Comparison of ENCODE assay signal across 20 mouse cellular contexts in the genomic region with DNA sequence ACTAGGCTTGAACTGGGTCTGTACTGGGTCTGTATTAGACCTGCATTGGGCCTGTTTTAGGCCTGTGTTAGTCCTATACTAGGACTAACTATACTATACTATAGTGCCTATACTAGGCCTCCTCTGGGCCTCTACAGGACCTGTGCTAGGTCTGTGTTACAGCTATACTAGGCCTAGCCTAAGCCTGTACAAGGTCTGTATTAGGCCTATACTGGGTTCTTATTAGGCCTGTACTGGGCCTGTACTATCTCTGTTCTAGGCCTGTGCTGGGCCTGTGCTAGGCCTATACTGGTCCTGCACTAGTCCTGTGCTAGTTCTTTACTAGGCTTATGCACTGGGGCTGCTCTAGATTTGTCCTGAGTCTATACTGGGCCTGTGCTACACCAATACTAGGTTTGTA.
DNase-seq lines count a peak whose midpoint lies in the region; ATAC-seq and TF ChIP-seq lines count a peak whose summit lies in the region.
"Had no signal": no experiment of that assay in that cellular context is flagged by ENCODE, and none has a peak within 500 bp of the region (broad histone marks: within the 10 kb centered on the region; RNA-seq: fewer than 3 reads in every experiment).

No protein-coding gene starts in this region.

- 0 out of 2 replicates have a peak, but pooled peaks have one; percentile 35 for ATAC-seq in heart, embryonic 11.5 days (replicated peaks; ENCODE audit: insufficient number of reproducible peaks, low FRiP score, low TSS enrichment)
- ATAC-seq in liver, embryonic 11.5 days (replicated peaks; ENCODE audit: low FRiP score), result 0 out of 2 replicates have a peak, but pooled peaks have one; percentile 20
- no peak for ATAC-seq in liver, postnatal 0 days
- 0 out of 2 replicates have a peak, but pooled peaks have one; percentile 33 for ATAC-seq in stomach, embryonic 14.5 days (ENCODE audit: insufficient number of reproducible peaks, insufficient read depth, low FRiP score, low read depth)
- ATAC-seq in stomach, postnatal 0 days (ENCODE audit: low FRiP score, low TSS enrichment), result no peak
- ATAC-seq: intestine, postnatal 0 days had no signal

- H3K36me3 ChIP-seq in heart, embryonic 11.5 days (ENCODE audit: control insufficient read depth, insufficient read depth, low read length), result no peaks in the 10 kb centered on the region
- no peaks in the 10 kb centered on the region for H3K36me3 ChIP-seq in heart, adult 2 months (ENCODE audit: control insufficient read depth, insufficient read depth, low read length)
- H3K36me3 ChIP-seq in liver, embryonic 11.5 days (ENCODE audit: control insufficient read depth, insufficient read depth, low read length), result no peaks in the 10 kb centered on the region
- H3K36me3 ChIP-seq in liver, postnatal 0 days (replicated peaks; ENCODE audit: insufficient read depth, low read length), result no peaks in the 10 kb centered on the region
- no peaks in the 10 kb centered on the region for H3K36me3 ChIP-seq in stomach, embryonic 14.5 days (ENCODE audit: control insufficient read depth, insufficient read depth, low read length)
- no peaks in the 10 kb centered on the region for H3K36me3 ChIP-seq in stomach, postnatal 0 days (ENCODE audit: control insufficient read depth, insufficient read depth, low read length)
- H3K36me3 ChIP-seq: hindbrain, embryonic 15.5 days; kidney, embryonic 15.5 days had no signal

- H3K9ac ChIP-seq in heart, embryonic 11.5 days (ENCODE audit: low read depth, low read length), result no peak overlapping the region
- no peak overlapping the region for H3K9ac ChIP-seq in heart, adult 2 months (ENCODE audit: low read depth, low read length)
- H3K9ac ChIP-seq in liver, embryonic 11.5 days (ENCODE audit: low read depth, low read length), result no peak overlapping the region
- H3K9ac ChIP-seq in liver, postnatal 0 days (replicated peaks), result no peak overlapping the region
- no peak overlapping the region for H3K9ac ChIP-seq in stomach, embryonic 14.5 days (replicated peaks; ENCODE audit: low read depth, low read length)
- H3K9ac ChIP-seq in stomach, postnatal 0 days (ENCODE audit: low read length), result no peak overlapping the region
- H3K9ac ChIP-seq: hindbrain, embryonic 15.5 days; kidney, embryonic 15.5 days; lung, embryonic 14.5 days had no signal

- no peaks in the 10 kb centered on the region for H3K9me3 ChIP-seq in heart, embryonic 11.5 days (replicated peaks; ENCODE audit: control insufficient read depth, low read length)
- H3K9me3 ChIP-seq in liver, embryonic 11.5 days (ENCODE audit: control insufficient read depth, low read length), result no peaks in the 10 kb centered on the region
- no peaks in the 10 kb centered on the region for H3K9me3 ChIP-seq in liver, postnatal 0 days (ENCODE audit: low read length)
- no peaks in the 10 kb centered on the region for H3K9me3 ChIP-seq in stomach, embryonic 14.5 days (ENCODE audit: control insufficient read depth, low read depth, low read length)
- H3K9me3 ChIP-seq in stomach, postnatal 0 days (ENCODE audit: control insufficient read depth, low read length), result no peaks in the 10 kb centered on the region
- H3K9me3 ChIP-seq: hindbrain, embryonic 15.5 days; kidney, embryonic 15.5 days had no signal

- no peak overlapping the region for H3K4me3 ChIP-seq in heart, embryonic 11.5 days (ENCODE audit: low read depth, low read length)
- H3K4me3 ChIP-seq in heart, adult 2 months, result no peak overlapping the region
- H3K4me3 ChIP-seq in liver, embryonic 11.5 days (ENCODE audit: low read depth, low read length), result no peak overlapping the region
- no peak overlapping the region for H3K4me3 ChIP-seq in liver, postnatal 0 days (ENCODE audit: low read depth, low read length)
- H3K4me3 ChIP-seq in stomach, embryonic 14.5 days (ENCODE audit: low read depth, low read length), result no peak overlapping the region
- H3K4me3 ChIP-seq in stomach, postnatal 0 days (ENCODE audit: low read depth, low read length), result no peak overlapping the region
- H3K4me3 ChIP-seq: hindbrain, embryonic 15.5 days; kidney, embryonic 15.5 days had no signal

- intact Hi-C loops in heart, adult 2 months (cut with DNase I), result no loop called here

- no peak for TF ChIP-seq POLR2A in heart, adult 2 months (IDR thresholded peaks at IDR 0.05; ENCODE audit: insufficient read depth, low read depth, low read length)

- TF ChIP-seq EP300 in heart, adult 2 months (IDR thresholded peaks at IDR 0.05; ENCODE audit: insufficient read depth, low read depth, low read length), result no peak
- no peak for TF ChIP-seq EP300 in liver, postnatal 0 days (IDR thresholded peaks at IDR 0.05; ENCODE audit: low read depth)
- no peak for TF ChIP-seq EP300 in stomach, postnatal 0 days (optimal IDR thresholded peaks at IDR 0.05)

- no peaks in the 10 kb centered on the region for H3K79me2 ChIP-seq in heart, adult 2 months (replicated peaks; ENCODE audit: control insufficient read depth, insufficient read depth, low read length)

- H3K27ac ChIP-seq in heart, embryonic 11.5 days (ENCODE audit: low read depth, low read length), result no peak overlapping the region
- no peak overlapping the region for H3K27ac ChIP-seq in heart, adult 2 months
- H3K27ac ChIP-seq in liver, embryonic 11.5 days (ENCODE audit: low read depth, low read length), result no peak overlapping the region
- no peak overlapping the region for H3K27ac ChIP-seq in liver, postnatal 0 days (ENCODE audit: low read depth)
- no peak overlapping the region for H3K27ac ChIP-seq in stomach, embryonic 14.5 days (ENCODE audit: low read length)
- no peak overlapping the region for H3K27ac ChIP-seq in stomach, postnatal 0 days (replicated peaks)
- H3K27ac ChIP-seq: hindbrain, embryonic 15.5 days; kidney, embryonic 15.5 days; macrophage had no signal

- no peaks in the 10 kb centered on the region for H3K27me3 ChIP-seq in heart, embryonic 11.5 days (ENCODE audit: control insufficient read depth, insufficient read depth, low read length)
- H3K27me3 ChIP-seq in heart, adult 2 months (ENCODE audit: control insufficient read depth, insufficient read depth, low read length), result no peaks in the 10 kb centered on the region
- H3K27me3 ChIP-seq in liver, embryonic 11.5 days (replicated peaks; ENCODE audit: control insufficient read depth, insufficient read depth, low read length), result no peaks in the 10 kb centered on the region
- H3K27me3 ChIP-seq in liver, postnatal 0 days (ENCODE audit: insufficient read depth, low read length), result no peaks in the 10 kb centered on the region
- H3K27me3 ChIP-seq in stomach, embryonic 14.5 days (ENCODE audit: control insufficient read depth, insufficient read depth, low read length), result no peaks in the 10 kb centered on the region
- H3K27me3 ChIP-seq in stomach, postnatal 0 days (ENCODE audit: control insufficient read depth, insufficient read depth, low read length), result no peaks in the 10 kb centered on the region
- H3K27me3 ChIP-seq: hindbrain, embryonic 15.5 days; kidney, embryonic 15.5 days had no signal

- DNase-seq in heart, adult 2 months, result no peak
- no peak for DNase-seq in liver, embryonic 11.5 days (ENCODE audit: low spot score)
- no peak for DNase-seq in liver, postnatal 0 days
- no peak for DNase-seq in stomach, postnatal 0 days (ENCODE audit: low spot score)
- DNase-seq in left cerebral cortex, adult 8-10 months (ENCODE audit: low spot score in 2 of 2), result no peak
- DNase-seq: adrenal gland, adult 2 months; cerebellum, adult 8-10 months; gastrocnemius, postnatal 10 days; heart, adult 18-20 months; kidney, postnatal 4 days; lung, embryonic 14.5 days; right cerebral cortex, adult 18-20 months; thymus, postnatal 14 days had no signal

- no peak overlapping the region for H3K4me2 ChIP-seq in heart, embryonic 11.5 days
- H3K4me2 ChIP-seq in liver, embryonic 11.5 days, result no peak overlapping the region
- H3K4me2 ChIP-seq in liver, postnatal 0 days (ENCODE audit: low read depth, low read length), result no peak overlapping the region
- H3K4me2 ChIP-seq in stomach, embryonic 14.5 days (replicated peaks; ENCODE audit: low read depth, low read length), result no peak overlapping the region
- no peak overlapping the region for H3K4me2 ChIP-seq in stomach, postnatal 0 days (replicated peaks; ENCODE audit: low read depth)
- H3K4me2 ChIP-seq: hindbrain, embryonic 15.5 days; kidney, embryonic 15.5 days; lung, embryonic 14.5 days; midbrain, embryonic 11.5 days had no signal

- no peaks in the 10 kb centered on the region for H3K4me1 ChIP-seq in heart, embryonic 11.5 days (ENCODE audit: control insufficient read depth, insufficient read depth, low read length)
- H3K4me1 ChIP-seq in heart, adult 2 months (ENCODE audit: control insufficient read depth, insufficient read depth, low read length), result no peaks in the 10 kb centered on the region
- H3K4me1 ChIP-seq in liver, embryonic 11.5 days (replicated peaks; ENCODE audit: control insufficient read depth, insufficient read depth, low read length), result no peaks in the 10 kb centered on the region
- H3K4me1 ChIP-seq in liver, postnatal 0 days (ENCODE audit: insufficient read depth), result no peaks in the 10 kb centered on the region
- no peaks in the 10 kb centered on the region for H3K4me1 ChIP-seq in stomach, embryonic 14.5 days (ENCODE audit: control insufficient read depth, insufficient read depth, low read length)
- H3K4me1 ChIP-seq in stomach, postnatal 0 days (replicated peaks; ENCODE audit: control insufficient read depth, insufficient read depth), result no peaks in the 10 kb centered on the region
- H3K4me1 ChIP-seq: kidney, embryonic 15.5 days had no signal

- no peak for TF ChIP-seq CTCF in heart, adult 2 months (IDR thresholded peaks at IDR 0.05)
- no peak for TF ChIP-seq CTCF in liver, postnatal 0 days (IDR thresholded peaks at IDR 0.05; ENCODE audit: low read depth)
- no peak for TF ChIP-seq CTCF in stomach, postnatal 0 days (IDR thresholded peaks at IDR 0.05; ENCODE audit: low read depth)

Comparison
In these comparisons a context has a peak if more than half of its experiments do, and no peak if none do; other contexts are left out.
1. ATAC-seq: peak in heart, embryonic 11.5 days (single experiment), liver, embryonic 11.5 days (single experiment) and stomach, embryonic 14.5 days (single experiment); none in liver, postnatal 0 days (single experiment) and stomach, postnatal 0 days (single experiment).